Mouse (Mus musculus): Measurements from ENCODE around the gene Gns.
"Not testable (repeated sequence)": the region's sequence is repeated elsewhere in the genome, so short reads cannot be mapped to it uniquely, and the experiment has no call there.

The Gns gene

DNA sequence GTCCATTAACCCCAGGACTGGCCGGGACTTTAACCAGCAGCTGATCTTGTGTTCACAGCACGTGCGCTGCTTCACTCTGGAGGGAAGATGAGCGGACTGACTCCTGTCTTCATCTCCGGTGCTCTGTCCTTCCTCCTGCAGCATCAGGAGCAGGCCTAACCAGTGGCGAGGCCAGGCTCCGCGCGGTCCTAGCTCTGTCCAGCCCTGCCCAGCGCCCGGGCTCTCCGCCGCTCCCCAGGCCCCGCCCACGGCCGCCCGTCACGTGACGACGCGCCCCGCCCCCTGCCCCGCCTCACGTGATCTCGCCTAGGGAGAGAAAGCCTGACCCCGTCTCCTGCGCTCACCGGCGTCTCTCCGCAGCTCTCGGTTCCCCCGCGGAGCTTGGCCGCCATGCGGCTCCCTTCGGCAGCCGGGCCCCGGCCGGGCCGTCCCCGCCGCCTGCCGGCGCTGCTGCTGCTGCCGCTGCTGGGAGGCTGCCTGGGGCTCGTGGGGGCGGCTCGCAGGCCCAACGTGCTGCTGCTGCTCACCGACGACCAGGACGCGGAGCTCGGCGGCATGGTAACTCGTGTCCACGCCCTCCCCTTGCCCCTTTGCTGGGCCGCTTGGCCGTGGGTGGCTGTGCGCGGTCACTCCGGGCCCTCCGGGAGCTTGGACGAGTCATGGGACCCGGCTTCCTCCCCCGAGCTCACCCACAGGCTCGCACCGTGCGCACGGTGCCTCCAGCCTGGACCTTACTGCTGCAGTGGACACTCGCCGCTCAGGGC, at the start of gene Gns:
Gns (plus strand) TSS at position 290 of the 764 bp plus-strand sequence.
- ATAC-seq (ENCODE audit: insufficient number of reproducible peaks, low FRiP score, low TSS enrichment): peak; percentile 95

DNA sequence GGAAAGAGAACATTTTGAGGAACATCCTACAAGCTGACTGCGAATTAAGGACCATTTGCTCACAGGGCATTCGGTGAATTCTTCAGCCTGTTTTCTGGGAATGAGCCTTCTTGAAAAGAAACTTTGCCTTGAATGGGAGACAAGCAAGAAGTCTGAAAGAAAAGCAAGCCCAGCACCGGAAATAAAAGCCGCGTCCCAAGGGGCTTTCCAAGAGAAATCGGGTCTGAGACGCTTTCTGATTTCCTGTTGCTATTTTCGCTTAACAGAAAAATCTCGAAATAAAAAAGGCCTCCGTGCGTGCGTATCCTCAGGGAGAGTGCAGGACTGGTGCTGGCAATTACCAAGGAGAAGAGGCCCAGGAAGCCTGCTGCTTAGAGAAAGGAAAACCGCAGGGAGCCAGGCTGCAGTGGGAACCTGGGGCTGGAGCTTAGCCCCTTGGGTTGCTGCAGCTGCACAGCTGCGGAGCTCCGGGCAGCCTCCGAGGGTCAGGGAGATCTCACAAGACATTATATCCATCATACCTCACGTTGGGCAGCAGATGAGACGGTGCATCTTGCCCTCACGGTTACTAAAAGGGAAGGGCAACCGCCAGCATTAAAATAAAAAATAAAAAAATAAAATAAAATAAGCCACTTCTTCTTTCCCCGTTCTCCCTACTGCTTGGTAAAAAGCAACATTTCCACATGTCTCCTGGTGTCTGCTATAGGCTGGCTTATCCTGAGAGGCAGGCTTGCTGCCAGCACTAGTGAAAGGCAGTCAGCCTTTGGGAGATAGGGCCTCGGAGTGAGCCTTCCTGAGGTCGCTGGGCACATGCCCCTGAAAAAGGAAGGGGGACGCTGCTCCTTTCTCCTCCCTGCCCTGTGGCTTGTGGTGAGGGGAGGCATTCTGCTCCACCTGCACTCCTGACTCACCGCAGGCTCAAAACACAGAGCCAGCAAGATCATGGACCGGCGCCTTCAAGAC, 49.3 kb upstream of the Gns start:
- no peak for ATAC-seq (ENCODE audit: insufficient number of reproducible peaks, low FRiP score, low TSS enrichment)

DNA sequence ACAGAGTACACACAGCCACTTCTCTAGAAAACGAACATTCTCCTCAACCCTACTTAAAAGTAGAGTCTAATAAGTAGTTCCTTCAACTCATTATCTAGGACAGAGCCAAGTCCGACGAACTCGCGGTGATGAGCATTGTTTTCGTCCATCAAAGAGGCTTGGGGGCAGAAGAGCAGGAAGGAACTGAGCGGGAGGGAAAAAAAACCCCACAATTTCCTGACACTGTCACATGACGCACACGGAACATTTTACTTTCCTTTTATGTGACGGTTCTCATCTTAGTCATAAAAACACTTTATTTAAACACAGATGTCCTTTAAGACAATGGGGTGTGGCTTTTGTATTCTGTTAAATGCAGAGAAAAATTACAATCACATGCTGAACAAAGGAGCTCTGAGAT, 48.5 kb upstream of the Gns start:
- ATAC-seq (ENCODE audit: insufficient number of reproducible peaks, low FRiP score, low TSS enrichment): no peak

DNA sequence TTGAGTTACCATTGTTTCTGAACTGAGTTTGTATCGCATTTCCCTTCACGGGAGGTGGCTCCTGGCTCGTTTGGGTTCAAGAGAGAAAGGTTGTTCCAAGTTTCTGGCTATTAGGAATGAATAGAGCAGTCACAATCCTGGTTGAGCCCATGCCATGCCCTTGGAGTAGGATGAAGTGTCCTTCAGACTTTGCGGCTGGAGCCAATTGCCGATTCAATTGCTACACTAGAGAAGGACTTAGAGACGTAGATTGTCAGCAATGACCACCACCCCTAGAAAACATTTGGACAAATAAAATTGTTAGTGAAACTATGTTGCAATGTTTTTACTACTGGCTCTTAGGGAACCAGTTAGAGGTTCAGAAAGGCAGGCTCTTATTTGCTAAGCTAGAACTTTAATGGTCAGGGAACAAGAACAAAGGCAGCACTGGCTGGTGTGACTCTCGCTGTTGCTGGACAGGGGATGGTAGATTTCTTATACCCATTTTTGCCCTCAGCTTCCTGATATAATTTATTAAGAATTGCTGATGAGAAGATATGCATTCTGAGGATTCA, 46.4 kb upstream of the Gns start:
- ATAC-seq (ENCODE audit: insufficient number of reproducible peaks, low FRiP score, low TSS enrichment): no peak

DNA sequence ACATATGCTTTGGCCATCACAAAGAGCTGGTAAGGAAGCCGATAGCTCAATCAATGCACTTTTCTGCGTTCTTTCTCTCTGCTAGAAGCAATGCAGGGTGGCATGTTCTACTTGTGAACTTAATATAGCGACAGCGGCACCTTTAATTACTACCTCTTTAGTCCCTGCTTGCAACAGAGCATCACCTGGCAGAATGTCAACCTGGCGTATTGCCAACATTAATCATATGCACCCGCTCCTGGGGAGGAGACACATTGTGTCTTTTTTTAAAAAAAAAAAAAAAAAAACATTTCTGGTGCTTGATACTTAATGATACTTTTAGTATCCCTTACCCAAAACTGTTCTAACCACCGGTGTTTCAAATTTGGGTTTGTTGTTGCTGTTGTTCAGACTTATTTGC, 41.4 kb upstream of the Gns start:
- no peak for ATAC-seq (ENCODE audit: insufficient number of reproducible peaks, low FRiP score, low TSS enrichment)

DNA sequence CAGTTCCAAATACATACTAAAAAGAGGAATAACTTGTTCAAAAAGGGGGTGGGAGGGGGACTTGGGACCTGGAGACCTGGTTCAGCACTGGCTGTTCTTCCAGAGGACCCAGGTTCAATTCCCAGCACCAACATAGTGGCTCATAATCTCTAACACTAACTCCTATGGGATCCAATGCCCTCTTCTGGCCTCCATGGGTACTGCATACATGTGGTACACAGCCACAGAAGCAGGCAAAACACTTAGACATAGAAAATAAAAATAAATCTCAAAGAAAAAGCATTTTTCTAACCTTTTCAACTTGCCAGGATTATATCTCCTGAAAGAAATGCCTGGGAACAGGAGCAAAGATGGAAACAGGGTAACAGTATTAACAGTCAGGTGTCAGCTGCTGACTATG, 38.7 kb upstream of the Gns start:
- ATAC-seq (ENCODE audit: insufficient number of reproducible peaks, low FRiP score, low TSS enrichment): no peak

DNA sequence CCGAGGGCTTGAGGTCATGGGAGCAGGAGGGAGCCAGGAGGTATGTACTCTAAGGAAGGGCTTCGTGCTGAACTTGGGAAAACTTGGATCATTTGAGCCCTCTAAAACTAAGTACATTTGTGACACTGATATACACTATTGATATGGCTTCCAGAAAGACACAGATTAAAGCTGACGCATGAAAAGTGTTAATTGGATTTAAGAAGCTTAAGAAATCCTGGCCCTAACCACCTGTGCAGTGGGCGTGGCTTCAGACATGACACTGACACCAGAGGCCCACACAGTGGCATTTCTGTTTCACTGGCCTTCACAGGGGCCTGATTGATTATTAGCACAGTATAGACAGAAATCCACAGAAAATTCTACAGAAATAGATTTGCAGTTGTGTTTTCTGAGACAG, 35.3 kb upstream of the Gns start:
- ATAC-seq (ENCODE audit: insufficient number of reproducible peaks, low FRiP score, low TSS enrichment): no peak

DNA sequence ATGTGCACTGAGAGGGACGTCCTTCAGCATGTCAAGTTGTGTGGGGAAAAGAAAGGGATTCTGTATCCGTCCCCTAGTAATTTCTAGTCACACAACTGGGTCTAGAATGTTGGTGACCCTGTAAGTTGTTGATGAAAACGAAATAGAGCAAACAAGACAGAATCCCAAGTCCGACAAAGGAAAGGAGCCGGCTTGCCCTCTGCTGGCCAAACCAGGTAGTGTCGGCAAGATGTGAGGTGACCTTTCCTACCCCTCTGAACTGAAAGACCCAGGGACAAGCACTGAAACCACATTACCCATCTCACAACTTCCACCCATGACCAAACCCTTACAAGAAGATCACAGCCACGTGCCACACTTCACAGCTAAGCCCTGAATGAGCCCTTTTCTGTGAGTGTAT, 34.0 kb upstream of the Gns start:
- ATAC-seq (ENCODE audit: insufficient number of reproducible peaks, low FRiP score, low TSS enrichment): peak; percentile 68

DNA sequence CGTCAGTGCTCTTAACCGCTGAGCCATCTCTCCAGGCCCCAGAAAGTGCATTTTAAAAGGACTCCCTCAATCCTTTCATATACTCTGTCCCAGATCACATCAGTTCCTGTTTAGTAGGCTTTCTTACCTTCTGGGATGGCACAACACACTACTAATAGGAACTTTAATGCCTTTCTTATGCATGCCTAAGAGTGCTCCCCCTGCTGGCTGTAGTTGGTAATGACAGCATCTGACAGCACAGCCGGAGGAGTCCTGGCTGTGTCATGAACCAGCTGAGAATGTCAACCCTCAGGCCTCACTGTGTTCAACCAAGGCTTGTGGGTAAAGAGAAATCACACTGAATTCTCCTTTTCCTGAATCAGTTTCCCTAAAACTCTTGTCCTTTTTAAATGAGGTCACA, 30.3 kb upstream of the Gns start:
- ATAC-seq (ENCODE audit: insufficient number of reproducible peaks, low FRiP score, low TSS enrichment): peak; percentile 61; the same call in 1 of the 2 replicates

DNA sequence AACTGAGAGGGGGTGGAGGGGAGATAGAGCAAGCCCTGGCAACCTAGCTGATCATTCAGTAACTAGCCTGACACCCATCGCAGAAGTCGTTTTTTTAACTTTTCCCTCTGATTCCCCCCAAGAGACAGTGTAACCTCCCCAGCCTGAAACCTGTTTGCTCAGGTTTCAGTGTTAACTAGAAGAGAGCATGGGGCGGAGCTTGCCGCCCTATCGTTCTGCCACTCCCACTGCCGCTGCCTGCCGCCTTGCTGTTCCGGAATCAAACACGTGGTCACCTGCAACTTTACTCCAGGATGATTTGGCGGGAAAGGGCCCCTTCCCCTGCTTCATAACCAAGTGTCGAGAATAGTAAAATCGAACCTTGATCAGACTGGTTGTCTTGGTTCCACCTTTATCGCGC, 28.4 kb upstream of the Gns start:
- not testable (repeated sequence) for ATAC-seq (ENCODE audit: insufficient number of reproducible peaks, low FRiP score, low TSS enrichment)

DNA sequence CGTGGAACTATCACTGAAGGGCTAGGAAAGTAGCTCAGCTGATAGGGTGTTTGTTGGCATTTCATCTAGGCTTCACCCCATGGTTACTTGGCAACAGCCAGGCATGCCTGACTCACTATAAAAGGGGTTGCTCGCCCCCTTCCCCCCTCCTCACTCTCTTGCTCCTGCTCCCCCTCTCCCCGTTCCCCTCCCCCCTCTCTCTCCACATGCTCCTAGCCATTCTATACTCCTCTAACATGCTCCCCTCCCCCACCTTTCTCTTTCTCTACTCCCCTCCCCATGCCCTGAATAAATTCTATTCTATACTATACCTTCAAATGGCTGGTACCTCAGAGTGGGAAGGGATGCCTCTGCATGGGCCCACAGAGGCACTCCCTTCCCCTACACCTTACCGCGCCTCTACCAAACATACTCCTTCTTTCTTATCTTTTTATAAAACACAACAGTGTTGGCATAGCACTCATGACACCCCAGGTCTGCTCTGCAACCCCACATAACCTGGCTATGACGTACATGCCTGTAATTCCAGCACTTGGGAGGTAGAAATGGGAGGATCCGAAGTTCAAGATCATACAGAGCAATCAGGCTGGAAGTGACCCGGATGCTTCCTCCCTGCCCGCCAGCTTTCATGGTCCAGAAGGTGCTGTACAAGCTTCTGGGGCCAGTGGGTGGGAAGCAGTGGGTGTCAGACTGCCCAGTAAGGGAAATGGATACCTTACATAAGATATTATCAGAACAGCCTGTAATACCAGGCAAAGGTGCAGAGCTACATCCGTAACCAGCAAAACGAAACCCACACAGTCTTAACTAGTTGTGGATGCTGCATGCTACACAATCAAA, 23.9 kb upstream of the Gns start:
- ATAC-seq (ENCODE audit: insufficient number of reproducible peaks, low FRiP score, low TSS enrichment): no peak

DNA sequence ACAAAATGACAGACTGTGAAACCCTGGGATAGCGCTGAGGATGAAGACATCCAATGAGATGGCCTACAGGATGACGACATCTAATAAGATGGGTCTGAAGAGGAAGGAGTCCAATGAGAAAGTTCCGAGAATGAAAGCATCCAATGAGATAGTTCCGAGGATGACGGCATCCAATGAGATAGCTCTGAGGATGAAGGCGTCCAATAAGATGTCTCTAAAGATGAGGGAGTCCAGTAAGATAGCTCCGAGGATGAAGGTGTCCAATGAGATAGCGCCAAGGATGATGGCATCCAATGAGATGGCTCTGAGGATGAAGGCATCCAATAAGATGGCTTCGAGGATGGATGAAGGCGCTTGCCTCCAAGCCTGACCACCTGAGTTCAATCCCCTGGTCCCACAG, 22.6 kb upstream of the Gns start:
- no peak for ATAC-seq (ENCODE audit: insufficient number of reproducible peaks, low FRiP score, low TSS enrichment)

DNA sequence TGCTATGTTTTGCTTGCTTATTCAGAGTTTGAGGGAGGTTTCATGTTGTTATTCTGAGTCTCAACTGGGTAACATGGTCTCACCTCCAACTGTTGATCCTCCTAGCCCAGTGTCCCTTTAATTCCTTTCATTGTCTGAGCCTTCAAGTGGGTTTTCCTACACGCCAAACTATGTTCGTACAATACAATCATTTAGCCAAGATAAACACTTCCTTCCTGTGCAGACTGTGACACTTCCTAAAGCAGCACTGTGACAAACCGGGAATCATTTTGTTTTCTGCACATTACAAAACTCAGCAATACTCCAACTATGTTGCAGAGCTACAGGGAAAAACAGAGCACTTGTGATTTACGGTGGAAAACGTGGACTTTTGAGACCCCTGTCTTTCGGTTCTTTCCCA, 21.0 kb upstream of the Gns start:
- ATAC-seq (ENCODE audit: insufficient number of reproducible peaks, low FRiP score, low TSS enrichment): no peak

DNA sequence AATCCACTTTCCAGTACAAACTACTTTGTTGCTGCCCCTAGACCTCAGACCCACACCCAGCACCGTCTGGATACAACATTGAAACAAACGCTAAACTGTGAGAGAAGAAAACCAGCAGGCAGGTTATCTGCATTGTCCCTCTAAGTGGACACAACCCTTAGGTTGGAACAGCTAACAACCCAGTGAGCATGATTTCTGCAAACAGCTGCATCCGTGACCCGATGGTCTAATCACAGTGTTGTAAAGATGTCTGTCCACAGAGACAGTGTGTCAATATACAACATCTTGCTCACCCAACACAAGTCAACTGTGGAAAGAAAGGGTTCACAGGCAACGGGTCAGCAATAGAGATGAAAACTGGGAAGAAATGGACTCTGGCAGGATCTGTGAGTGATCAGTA, 15.6 kb upstream of the Gns start:
- no peak for ATAC-seq (ENCODE audit: insufficient number of reproducible peaks, low FRiP score, low TSS enrichment)

DNA sequence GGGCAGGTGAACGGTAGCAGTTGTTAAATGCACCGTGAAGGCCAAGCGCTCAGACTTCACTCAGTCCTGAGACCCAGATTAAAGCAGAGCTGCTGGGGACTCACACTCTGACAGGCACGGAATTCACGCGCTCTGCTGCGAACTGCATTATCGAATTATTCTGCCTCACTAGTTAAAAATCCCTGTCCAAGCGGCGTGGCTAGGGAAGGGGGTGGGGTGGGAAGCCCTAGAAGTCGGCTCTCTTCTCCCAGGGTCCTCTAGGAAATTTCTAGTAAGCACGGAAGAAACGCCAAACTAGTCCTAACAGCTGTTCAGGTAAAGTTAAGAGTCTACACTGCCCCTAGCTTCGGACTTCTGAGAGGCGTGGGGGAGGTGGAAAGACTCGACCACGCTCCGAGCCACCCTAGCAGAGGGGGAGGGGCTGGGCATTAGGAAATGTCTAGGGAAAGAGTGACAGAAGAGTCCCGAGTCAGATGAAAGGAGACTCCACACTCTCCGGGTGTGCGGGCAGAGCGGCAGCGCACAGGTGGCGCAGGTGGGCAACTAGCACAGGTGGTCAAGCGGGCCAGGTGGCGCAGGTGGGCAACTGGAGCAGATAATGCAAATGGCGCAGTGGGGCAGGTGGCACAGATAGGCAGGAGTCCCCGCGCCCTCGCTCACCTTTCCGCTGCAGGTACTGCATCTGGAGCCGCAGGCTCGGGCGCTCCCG, 14.4 kb upstream of the Gns start:
- ATAC-seq (ENCODE audit: insufficient number of reproducible peaks, low FRiP score, low TSS enrichment): peak; percentile 45

DNA sequence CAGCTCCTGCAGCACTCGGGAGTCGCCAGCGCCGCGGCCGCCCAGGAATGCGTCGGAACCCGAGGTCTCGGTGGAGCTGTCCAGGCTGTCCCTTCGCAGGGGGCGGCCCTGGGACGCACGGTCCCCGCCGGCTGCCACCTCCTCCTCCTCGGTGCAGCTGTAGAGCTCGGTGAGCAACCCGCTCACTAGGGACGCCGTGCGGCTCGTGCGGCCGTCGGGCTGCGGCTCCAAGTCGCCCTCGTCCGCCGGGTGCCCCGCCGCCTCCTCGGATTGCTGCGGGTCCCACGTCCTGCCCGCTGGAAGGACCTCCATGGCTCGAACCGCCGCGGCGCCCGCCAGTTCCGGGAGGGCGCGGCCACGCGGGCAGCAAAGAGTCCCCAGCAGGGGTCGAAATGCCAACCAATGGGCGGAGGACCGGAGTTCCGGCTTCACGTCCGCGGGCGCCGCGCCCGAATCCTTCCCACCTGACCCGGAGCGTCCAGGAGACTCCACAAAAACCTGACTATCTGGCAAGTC, 13.8 kb upstream of the Gns start, which contains the start of gene Tbc1d30:
Tbc1d30 (minus strand) TSS at position 213 of the 516 bp plus-strand sequence.
- ATAC-seq (ENCODE audit: insufficient number of reproducible peaks, low FRiP score, low TSS enrichment): peak; percentile 45

DNA sequence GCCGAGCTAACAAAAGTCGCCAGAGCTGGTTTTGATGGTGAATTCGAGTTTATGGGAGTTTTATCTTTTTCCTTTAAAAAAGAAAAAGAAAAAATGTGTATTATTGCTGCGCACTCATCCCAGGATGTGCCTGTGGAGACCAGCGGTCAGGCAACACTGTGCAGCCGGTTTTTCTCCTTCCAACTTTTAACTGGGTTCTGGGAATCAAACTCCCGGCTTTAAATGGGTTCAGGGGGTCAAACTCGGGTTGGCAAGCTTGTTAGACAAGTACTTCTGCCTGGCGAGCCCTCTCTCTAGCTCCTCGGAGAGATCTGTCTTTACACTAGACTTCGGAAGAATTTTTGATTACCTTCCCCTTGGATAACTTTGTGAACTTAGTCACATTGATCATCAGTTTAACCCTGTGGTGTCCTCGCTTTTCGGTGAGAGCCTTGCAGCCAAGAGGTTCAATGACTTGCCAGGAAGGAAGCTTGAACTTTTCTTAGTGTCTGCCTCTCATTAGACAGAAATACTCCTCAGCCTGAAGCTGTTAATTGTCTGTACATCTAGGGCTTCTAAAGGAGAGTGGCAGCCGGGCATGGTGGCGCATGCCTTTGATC, 13.1 kb upstream of the Gns start:
- ATAC-seq (ENCODE audit: insufficient number of reproducible peaks, low FRiP score, low TSS enrichment): no peak

DNA sequence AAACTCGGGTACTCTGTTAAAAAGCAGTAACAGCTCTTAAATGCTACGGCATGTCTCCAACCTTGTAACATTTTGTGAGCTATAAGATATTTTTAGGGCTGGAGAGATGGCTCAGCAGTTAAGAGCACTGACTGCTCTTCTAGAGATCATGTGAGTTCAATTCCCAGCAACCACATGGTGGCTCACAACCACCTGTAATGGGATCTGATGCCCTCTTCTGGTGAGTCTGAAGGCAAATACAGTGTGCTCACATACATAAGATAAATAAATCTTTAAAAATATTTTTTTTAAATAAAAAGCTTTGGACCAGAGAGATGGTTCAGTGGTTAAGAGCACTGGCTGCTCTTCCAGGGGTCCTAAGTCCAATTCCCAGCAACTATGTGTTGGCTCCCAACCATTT, 4.5 kb upstream of the Gns start:
- no peak for ATAC-seq (ENCODE audit: insufficient number of reproducible peaks, low FRiP score, low TSS enrichment)

DNA sequence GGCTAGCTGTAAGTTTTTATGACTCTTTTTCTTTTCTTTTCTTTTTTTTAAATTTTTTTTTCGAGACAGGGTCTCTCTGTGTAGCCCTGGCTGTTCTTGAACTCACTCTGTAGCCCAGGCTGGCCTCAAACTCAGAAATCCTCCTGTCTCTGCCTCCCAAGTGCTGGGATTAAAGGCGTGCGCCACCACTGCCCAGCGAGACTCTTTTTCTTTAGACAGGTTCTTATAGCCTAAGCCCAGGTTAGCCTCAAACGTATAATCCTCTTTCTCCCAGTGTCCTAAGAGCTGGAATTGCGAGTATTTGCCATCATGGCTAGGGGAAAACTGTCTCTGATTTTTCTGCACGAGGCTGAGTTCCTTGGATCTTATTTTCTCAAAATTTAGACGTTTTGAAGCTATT, 1.7 kb upstream of the Gns start:
- no peak for ATAC-seq (ENCODE audit: insufficient number of reproducible peaks, low FRiP score, low TSS enrichment)
